Mouse (Mus musculus): ENCODE data around the gene Sept12.
A peak's percentile ranks its signal among the peaks of the same experiment; 100 is the strongest.

The Sept12 gene

GRCm38 (mm10) chr16:4976180-4976579 lies 21.5 kb downstream of the Sept12 start:
- DNase-seq (ENCODE audit: extremely low spot score, low spot score) = no peak

GRCm38 (mm10) chr16:4974521-4974920 lies 23.1 kb downstream of the Sept12 start:
- DNase-seq (ENCODE audit: extremely low spot score, low spot score) = no peak

GRCm38 (mm10) chr16:4971626-4972025 lies 26.0 kb downstream of the Sept12 start:
- no peak for DNase-seq (ENCODE audit: extremely low spot score, low spot score)

- DNase-seq (ENCODE audit: extremely low spot score, low spot score) = no peak
These were observed 28.4 kb downstream of the Sept12 start for GRCm38 (mm10) chr16:4969055-4969843.

GRCm38 (mm10) chr16:4968426-4968825 lies 29.2 kb downstream of the Sept12 start:
- DNase-seq (ENCODE audit: extremely low spot score, low spot score) = no peak

- DNase-seq (ENCODE audit: extremely low spot score, low spot score) = no peak
These were observed 32.1 kb downstream of the Sept12 start for GRCm38 (mm10) chr16:4965392-4966129.

GRCm38 (mm10) chr16:4964731-4965391 lies 32.8 kb downstream of the Sept12 start:
- no peak for DNase-seq (ENCODE audit: extremely low spot score, low spot score)

GRCm38 (mm10) chr16:4963797-4964709 lies 33.6 kb downstream of the Sept12 start, which contains the start of gene Anks3:
Anks3 (minus strand) TSS chr16:4964205.
- DNase-seq (ENCODE audit: extremely low spot score, low spot score) = peak; percentile 94

GRCm38 (mm10) chr16:4963346-4963745 lies 34.3 kb downstream of the Sept12 start:
- no peak for DNase-seq (ENCODE audit: extremely low spot score, low spot score)

- no peak for DNase-seq (ENCODE audit: extremely low spot score, low spot score)
These were observed 37.4 kb downstream of the Sept12 start for GRCm38 (mm10) chr16:4960260-4960659.

- no peak for DNase-seq (ENCODE audit: extremely low spot score, low spot score)
These were observed 40.2 kb downstream of the Sept12 start for GRCm38 (mm10) chr16:4957446-4957845.

GRCm38 (mm10) chr16:4956609-4957008 lies 41.0 kb downstream of the Sept12 start:
- DNase-seq (ENCODE audit: extremely low spot score, low spot score) = no peak

- no peak for DNase-seq (ENCODE audit: extremely low spot score, low spot score)
These were observed 50.3 kb downstream of the Sept12 start for GRCm38 (mm10) chr16:4947378-4947777.

GRCm38 (mm10) chr16:4946155-4946554 lies 51.5 kb downstream of the Sept12 start:
- DNase-seq (ENCODE audit: extremely low spot score, low spot score) = no peak

GRCm38 (mm10) chr16:4945415-4945814 lies 52.2 kb downstream of the Sept12 start:
- DNase-seq (ENCODE audit: extremely low spot score, low spot score) = no peak

GRCm38 (mm10) chr16:4943431-4943830 lies 54.2 kb downstream of the Sept12 start:
- DNase-seq (ENCODE audit: extremely low spot score, low spot score) = no peak

GRCm38 (mm10) chr16:4942868-4943267 lies 54.8 kb downstream of the Sept12 start:
- no peak for DNase-seq (ENCODE audit: extremely low spot score, low spot score)

GRCm38 (mm10) chr16:4941016-4941415 lies 56.6 kb downstream of the Sept12 start:
- no peak for DNase-seq (ENCODE audit: extremely low spot score, low spot score)

GRCm38 (mm10) chr16:4940311-4940850 lies 57.3 kb downstream of the Sept12 start:
- DNase-seq (ENCODE audit: extremely low spot score, low spot score) = no peak

GRCm38 (mm10) chr16:4939412-4939811 lies 58.2 kb downstream of the Sept12 start:
- no peak for DNase-seq (ENCODE audit: extremely low spot score, low spot score)

- DNase-seq (ENCODE audit: extremely low spot score, low spot score) = peak; percentile 95
These were observed 58.7 kb downstream of the Sept12 start for GRCm38 (mm10) chr16:4938989-4939388.

Data from neural tube, embryonic 10.5 days (tissue).